Mouse (Mus musculus) olfactory bulb, adult 2 months (tissue): ENCODE data around the gene Ttll11.

ENCODE experiments used
- CTCF ChIP-seq: fragments of 200-500 bp; IDR thresholded peaks from 2 replicates; pipeline ENCODE4 v1.5.1; 2012; ENCODE audit warnings: low read depth, mild to moderate bottlenecking, low read length, moderate library complexity; ENCODE audit not compliant: insufficient read depth
- POLR2A ChIP-seq: fragments of 200-500 bp; IDR thresholded peaks from 2 replicates; pipeline ENCODE4 v1.6.1; 2012; ENCODE audit warnings: mild to moderate bottlenecking, low read depth, low read length, moderate library complexity; ENCODE audit not compliant: insufficient read depth

DNA sequence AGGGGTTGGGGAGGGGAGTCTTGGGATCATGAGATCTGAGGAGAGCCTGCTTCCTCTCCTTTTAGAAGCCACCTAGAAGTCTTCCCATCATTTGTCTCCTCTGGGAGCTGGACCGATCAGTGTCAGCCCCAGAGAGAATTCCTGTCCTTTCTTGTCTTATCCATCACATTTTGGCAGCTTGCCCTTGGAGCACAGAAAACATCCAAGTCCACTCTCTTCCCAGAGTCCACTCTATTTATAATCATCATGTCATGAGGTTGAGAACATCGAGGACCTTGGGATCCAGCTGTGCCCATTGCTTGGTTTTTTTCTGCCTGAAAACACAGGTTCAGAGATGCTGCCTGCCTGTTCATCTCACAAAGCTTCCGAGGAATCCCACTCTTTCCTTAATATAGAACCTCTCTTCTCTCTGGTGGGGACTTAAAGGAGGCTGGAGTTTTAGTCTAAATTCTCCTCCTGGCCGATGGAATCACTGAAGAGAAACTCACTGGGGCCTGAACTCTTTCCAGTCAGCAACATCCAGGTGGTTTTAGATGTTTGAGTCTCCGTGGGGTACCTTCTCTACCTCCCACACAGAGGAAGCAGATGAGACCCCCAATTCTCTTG is 163.6 kb downstream of the Ttll11 start:
- TF ChIP-seq POLR2A (no peak), CTCF (no peak)
